Mouse (Mus musculus) liver, embryonic 13.5 days (tissue): Measurements from ENCODE around the gene Cux1. TPM values are rescaled to one million over a fixed set of nuclear protein-coding genes. Genes with fewer than 3 reads are reported as not detected.

ENCODE experiments used
- ATAC-seq: fragments of 200-750 bp; cut with Nextera tagmentation; 2 replicates; pipeline ENCODE4 v1.8.0; 2017; ENCODE audit warnings: low read depth, mild to moderate bottlenecking, moderate number of reproducible peaks, moderate library complexity
- DNase-seq: peaks from one replicate; pipeline ENCODE4 v3.0.0; 2022
- H3K27ac ChIP-seq: fragments of 300-500 bp; sonication (generic); 2 replicates; pipeline ENCODE4 v1.5.1; 2015; ENCODE audit warnings: moderate library complexity, mild to moderate bottlenecking, inconsistent platforms
- H3K27me3 ChIP-seq: fragments of 300-500 bp; sonication (generic); 2 replicates; pipeline ENCODE4 v1.6.1; 2015; ENCODE audit warnings: mild to moderate bottlenecking, inconsistent platforms
- H3K36me3 ChIP-seq: fragments of 300-500 bp; sonication (generic); 2 replicates; pipeline ENCODE4 v1.6.1; 2015; ENCODE audit warnings: mild to moderate bottlenecking, inconsistent platforms
- H3K4me1 ChIP-seq: fragments of 300-500 bp; sonication (generic); replicated peaks from 2 replicates; pipeline ENCODE4 v1.6.1; 2015; ENCODE audit warnings: inconsistent platforms
- H3K4me2 ChIP-seq: fragments of 300-500 bp; sonication (generic); 2 replicates; pipeline ENCODE4 v1.6.1; 2015; ENCODE audit warnings: inconsistent platforms, mild to moderate bottlenecking, moderate library complexity
- H3K4me3 ChIP-seq: fragments of 300-500 bp; sonication (generic); replicated peaks from 2 replicates; pipeline ENCODE4 v1.5.1; 2015; ENCODE audit warnings: mild to moderate bottlenecking, inconsistent platforms
- H3K9ac ChIP-seq: fragments of 300-500 bp; sonication (generic); 2 replicates; pipeline ENCODE4 v1.6.1; 2015; ENCODE audit warnings: mild to moderate bottlenecking, inconsistent platforms
- H3K9me3 ChIP-seq: fragments of 300-500 bp; sonication (generic); replicated peaks from 2 replicates; pipeline ENCODE4 v1.6.1; 2016; ENCODE audit warnings: inconsistent platforms
- WGBS: fragments of 180-500 bp; shearing (Covaris S2); methylation state at CpG from one replicate; pipeline ENCODE4 v1.1.7; 2015; ENCODE audit not compliant: insufficient replicate concordance; 5-methylcytosine and 5-hydroxymethylcytosine counted together
- polyA plus RNA-seq: library from polyadenylated mRNA; unstranded; fragments of >200 nt; fragmentation: Nextera tagmentation; extraction: Ambion mirVana; gene quantifications from 2 replicates; pipeline ENCODE4 v1.2.1, GENCODE M21; 2015

The Cux1 gene
- polyA plus RNA-seq, 1 experiment from 2014 or later, result 16.6 TPM

DNA sequence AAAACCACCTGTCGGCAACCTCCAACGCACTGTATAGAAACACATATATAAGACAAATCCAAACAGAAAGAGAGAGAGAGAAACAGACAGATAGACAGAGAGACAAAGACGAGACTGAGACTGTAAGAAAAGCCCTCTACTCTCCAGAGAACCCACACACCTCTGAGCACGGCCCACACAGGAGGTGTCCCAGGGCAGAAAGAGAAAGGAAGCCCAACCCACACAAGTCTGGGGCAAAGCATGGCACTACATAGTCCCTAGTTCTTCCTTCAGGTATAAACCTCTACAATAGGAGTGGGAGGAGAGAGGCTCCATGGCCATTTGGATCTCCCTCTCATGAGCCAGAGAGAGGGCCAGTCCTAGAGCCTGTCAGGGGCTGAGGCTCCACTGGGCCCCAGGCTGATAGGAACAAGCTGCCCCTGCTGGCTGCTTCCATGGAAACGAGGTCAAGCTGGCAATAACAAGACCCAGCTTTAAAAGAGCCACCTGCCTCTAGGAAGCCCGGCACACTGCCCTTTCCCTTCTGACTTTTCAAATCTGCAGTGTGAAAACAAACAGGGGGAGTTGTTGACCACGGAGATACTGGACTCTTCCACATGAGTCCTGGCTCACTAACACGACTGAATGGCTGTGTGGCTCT is 99.8 kb downstream of the Cux1 start:
- Histone ChIP-seq H3K27ac (no peak overlapping the region), H3K4me1 (peaks cover 48% of the 10 kb centered on the region), H3K36me3 (no peaks in the 10 kb centered on the region), H3K4me2 (no peak overlapping the region), H3K27me3 (no peaks in the 10 kb centered on the region), H3K9me3 (no peaks in the 10 kb centered on the region), H3K4me3 (no peak overlapping the region), H3K9ac (no peak overlapping the region)
- 38% methylated on average over 6 of the region's 8 CpGs for WGBS
- 0 out of 2 replicates have a peak, but pooled peaks have one; percentile 51 for ATAC-seq
- peak; percentile 13 for DNase-seq

DNA sequence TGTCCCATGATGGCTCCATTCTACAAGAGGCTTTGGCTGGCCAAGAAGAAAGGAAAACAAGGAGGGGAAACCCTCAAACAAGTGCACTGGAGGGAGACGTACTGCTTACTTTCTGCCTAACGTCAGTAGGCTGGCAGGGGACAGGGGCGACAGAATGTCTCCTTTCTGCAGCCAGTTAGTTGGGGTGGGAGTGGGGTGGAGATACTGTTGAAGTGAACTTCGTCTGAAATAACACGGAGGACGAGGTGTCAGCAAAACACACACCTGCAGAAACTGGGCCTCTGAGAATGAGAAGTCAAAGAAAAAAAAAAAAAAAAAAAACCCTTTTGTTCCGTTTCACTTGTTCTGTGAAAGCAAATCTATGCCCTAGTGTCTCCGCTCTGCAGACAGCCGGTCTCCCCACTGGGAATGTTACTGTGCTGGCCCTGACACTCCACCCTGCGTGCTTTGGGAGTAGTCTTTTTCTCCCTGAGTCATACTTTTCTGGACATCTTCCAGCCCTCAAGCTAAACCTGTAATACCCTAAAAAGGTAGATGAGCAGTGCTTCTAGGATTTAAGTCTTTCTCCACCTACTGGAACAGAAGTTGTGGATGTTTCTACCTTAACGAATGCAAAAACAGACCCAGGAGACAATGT is 101.4 kb downstream of the Cux1 start:
- Histone ChIP-seq H3K27ac (no peak overlapping the region), H3K4me1 (peaks cover 48% of the 10 kb centered on the region)
- 69% methylated on average over 11 of the region's 11 CpGs for WGBS

DNA sequence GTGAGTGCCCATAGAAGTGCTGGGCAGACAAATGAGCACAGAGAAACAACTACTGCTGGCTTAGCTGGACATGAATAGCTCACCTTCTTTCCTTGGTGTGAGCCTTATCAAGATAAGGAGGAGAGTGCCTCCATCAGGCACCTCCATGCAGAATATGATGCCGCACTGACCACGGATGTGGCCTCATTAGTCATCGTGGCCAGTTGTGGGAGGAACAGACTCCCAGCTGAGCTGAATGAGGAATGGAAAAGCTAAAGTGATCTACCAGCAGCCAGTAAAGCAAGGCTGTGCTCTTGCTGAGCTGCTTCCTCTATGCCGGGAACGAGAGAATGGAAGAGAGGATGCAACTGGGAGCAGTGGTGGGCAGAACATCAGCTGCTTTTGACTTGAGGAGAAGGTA is 101.9 kb downstream of the Cux1 start:
- Histone ChIP-seq H3K9me3 (no peaks in the 10 kb centered on the region), H3K4me1 (peaks cover 48% of the 10 kb centered on the region), H3K4me2 (no peak overlapping the region), H3K9ac (no peak overlapping the region), H3K4me3 (no peak overlapping the region), H3K36me3 (no peaks in the 10 kb centered on the region), H3K27me3 (no peaks in the 10 kb centered on the region), H3K27ac (no peak overlapping the region)
- DNase-seq, result no peak
- 41% methylated on average over 5 of the region's 5 CpGs for WGBS
- no peak for ATAC-seq

More for the DNA sequence above, 101.4 kb downstream of the Cux1 start:
- no peaks in the 10 kb centered on the region for H3K9me3 ChIP-seq
- no peak overlapping the region for H3K4me3 ChIP-seq
- no peaks in the 10 kb centered on the region for H3K36me3 ChIP-seq
- DNase-seq (no peak), ATAC-seq (no peak)
- no peaks in the 10 kb centered on the region for H3K27me3 ChIP-seq
- no peak overlapping the region for H3K4me2 ChIP-seq
- no peak overlapping the region for H3K9ac ChIP-seq

DNA sequence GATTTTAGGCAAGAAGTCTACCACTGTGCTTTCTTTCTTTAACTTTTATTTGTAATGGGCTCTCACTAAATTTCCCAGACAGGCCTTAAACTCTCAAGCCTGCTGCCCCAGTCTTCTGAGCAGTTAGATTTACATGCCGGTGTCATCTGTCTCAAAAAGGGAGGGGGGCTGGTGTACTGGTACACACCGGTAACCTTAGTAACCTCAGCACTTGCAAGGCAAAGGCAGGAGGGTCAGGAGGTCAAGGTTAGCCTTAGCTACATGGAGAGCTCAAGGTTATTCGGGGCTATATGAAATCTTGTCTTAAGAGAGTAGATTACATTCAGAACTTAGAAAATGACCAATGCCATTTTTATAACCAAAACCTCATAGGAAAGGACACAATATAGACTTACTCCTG is 102.4 kb downstream of the Cux1 start:
- Histone ChIP-seq H3K4me1 (peaks cover 48% of the 10 kb centered on the region), H3K27me3 (no peaks in the 10 kb centered on the region), H3K9me3 (no peaks in the 10 kb centered on the region), H3K4me3 (no peak overlapping the region), H3K4me2 (no peak overlapping the region), H3K36me3 (no peaks in the 10 kb centered on the region), H3K9ac (no peak overlapping the region), H3K27ac (no peak overlapping the region)
- ATAC-seq (no peak), DNase-seq (no peak)
- 60% methylated on average over 3 of the region's 3 CpGs for WGBS

DNA sequence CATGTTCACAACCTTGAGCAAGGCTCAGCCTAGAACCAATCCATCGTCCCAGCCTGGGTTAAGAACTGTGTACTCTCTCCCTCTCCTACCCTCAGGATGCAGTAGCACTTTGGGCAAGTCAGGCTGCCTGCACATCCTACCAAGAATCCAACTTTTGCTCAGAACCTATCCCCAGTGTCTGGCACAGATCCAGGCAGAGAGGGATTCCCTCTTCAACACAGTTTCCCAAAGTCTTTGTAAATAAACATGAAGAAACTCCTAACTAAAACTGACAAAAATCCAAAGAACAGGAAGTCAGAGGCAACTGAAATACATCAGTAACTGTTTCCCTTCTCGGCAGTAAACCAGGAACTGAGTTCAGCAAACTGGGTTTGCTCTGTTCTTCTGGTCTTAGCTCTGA is 103.2 kb downstream of the Cux1 start:
- DNase-seq (no peak), ATAC-seq (no peak)
- no peak overlapping the region for H3K9ac ChIP-seq
- H3K4me2 ChIP-seq, result no peak overlapping the region
- no peaks in the 10 kb centered on the region for H3K36me3 ChIP-seq
- no peak overlapping the region for H3K4me3 ChIP-seq
- H3K27me3 ChIP-seq, result no peaks in the 10 kb centered on the region
- 48% methylated on average over 2 of the region's 2 CpGs for WGBS
- peaks cover 53% of the 10 kb centered on the region for H3K4me1 ChIP-seq
- no peaks in the 10 kb centered on the region for H3K9me3 ChIP-seq
- no peak overlapping the region for H3K27ac ChIP-seq

DNA sequence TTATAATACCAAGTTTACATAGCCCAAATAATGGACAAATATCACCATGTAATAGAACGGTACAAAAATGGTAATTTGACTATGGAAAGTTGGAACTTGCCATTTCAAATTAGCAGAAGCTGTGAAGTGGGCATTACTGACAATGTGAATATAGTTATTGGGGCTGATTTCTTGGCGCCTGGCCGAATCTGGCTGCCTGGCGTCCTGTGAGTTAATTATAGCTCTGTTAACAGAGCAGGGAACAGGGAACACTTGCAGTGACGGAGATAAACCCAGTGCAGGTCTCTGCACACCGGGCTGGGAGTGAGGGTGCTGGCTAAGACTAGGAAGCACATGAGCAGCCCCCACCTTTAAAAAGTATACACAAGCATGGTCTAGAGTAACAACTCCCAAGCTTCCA is 104.7 kb downstream of the Cux1 start:
- Histone ChIP-seq H3K27me3 (no peaks in the 10 kb centered on the region), H3K9ac (no peak overlapping the region), H3K4me3 (no peak overlapping the region), H3K4me2 (no peak overlapping the region), H3K36me3 (no peaks in the 10 kb centered on the region), H3K9me3 (no peaks in the 10 kb centered on the region), H3K27ac (no peak overlapping the region), H3K4me1 (peaks cover 56% of the 10 kb centered on the region)
- DNase-seq (no peak), ATAC-seq (no peak)
- 58% methylated on average over 6 of the region's 6 CpGs for WGBS

DNA sequence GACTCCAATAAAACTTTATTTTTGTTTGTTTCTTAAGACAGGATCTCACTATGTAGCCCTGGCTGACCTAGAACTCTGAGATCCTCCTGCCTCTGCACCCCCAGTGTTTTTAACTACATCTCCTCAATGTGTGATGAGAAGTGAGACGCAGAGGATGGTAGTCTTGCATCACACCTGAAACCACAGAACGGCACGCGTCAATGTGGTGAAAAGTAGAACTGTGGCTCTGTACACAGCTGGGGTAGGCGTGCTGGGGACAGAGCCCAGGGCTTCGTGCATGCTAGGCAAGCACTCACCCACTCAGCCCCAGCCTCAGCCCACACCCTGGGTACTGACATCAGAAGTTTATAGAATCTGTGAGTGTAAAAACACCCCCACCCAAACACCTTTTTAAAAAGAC is 107.4 kb downstream of the Cux1 start:
- no peak overlapping the region for H3K9ac ChIP-seq
- H3K36me3 ChIP-seq, result no peaks in the 10 kb centered on the region
- no peaks in the 10 kb centered on the region for H3K27me3 ChIP-seq
- ATAC-seq (no peak), DNase-seq (no peak)
- no peak overlapping the region for H3K4me3 ChIP-seq
- no peak overlapping the region for H3K4me2 ChIP-seq
- no peaks in the 10 kb centered on the region for H3K9me3 ChIP-seq
- 71% methylated on average over 6 of the region's 6 CpGs for WGBS
- H3K4me1 ChIP-seq, result peaks cover 54% of the 10 kb centered on the region
- H3K27ac ChIP-seq, result no peak overlapping the region

DNA sequence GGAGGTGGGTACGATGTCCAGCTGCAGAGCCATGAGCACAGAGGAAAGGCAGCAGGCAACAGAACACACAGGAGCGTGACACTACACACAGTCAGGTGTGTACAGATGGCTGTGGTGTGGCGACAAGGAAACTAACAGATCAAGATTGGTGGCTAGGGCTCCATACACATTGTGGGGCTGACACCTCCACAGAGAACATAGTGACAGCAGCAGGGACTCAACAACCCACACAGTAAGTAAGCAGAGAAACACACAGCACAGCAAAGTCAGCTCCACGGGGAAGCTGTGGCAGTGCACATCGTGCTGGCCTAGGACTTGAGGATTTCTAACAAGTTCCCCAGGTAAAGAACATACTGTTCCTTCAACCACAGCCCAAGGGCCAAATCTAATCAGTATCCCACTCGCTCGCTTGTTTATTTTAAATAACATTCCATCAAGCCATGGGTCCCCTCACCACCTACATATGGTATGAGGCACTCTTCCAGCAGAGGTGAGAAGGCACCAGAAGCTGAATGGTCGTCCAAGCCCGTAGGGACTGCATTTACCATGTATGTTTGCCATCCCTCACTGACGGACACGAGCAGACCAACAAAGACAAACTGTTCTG is 108.3 kb downstream of the Cux1 start:
- peak overlapping the region; percentile 37; the same call in 1 of the 2 replicates for H3K27ac ChIP-seq
- no peak overlapping the region for H3K9ac ChIP-seq
- H3K36me3 ChIP-seq, result no peaks in the 10 kb centered on the region
- H3K4me3 ChIP-seq, result no peak overlapping the region
- ATAC-seq (no peak), DNase-seq (no peak)
- H3K4me2 ChIP-seq, result no peak overlapping the region
- H3K9me3 ChIP-seq, result no peaks in the 10 kb centered on the region
- WGBS, result 56% methylated on average over 11 of the region's 11 CpGs
- H3K4me1 ChIP-seq, result peaks cover 44% of the 10 kb centered on the region
- H3K27me3 ChIP-seq, result no peaks in the 10 kb centered on the region

DNA sequence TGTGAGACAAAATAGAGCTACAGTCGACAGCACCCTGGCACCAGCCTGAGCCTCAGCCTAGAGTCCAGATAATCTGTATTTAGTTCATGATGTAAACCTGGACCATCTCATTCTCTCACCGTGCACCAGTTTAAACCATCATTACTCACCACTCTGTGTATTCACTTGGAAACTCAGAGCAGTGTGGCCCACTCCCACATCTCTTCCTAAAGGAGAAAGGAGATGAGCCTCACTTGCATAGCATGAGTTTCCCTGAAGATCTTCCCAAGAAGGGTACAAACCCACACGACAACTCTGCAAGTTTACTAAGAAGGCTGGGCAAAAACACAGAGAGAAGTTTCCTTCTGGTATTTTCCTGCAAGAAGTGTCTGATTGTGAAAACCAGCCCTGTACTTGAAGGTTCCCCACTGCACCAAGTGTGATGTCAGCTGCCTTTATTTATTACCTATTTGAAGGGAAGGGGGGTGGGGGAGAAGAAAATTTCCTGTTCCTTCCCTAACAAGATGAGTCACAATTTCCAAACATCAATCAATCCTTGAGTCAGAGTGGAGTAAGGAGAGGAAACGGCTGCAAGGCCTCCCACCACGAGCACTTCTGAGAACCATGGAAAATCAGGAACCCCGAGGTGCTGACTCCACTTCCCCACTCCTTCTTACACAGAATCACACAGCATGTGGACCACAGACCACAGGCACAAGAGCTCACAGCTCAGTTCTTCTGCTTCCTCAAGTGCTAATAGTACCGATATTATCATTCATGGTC is 109.0 kb downstream of the Cux1 start:
- Histone ChIP-seq H3K36me3 (no peaks in the 10 kb centered on the region), H3K9ac (no peak overlapping the region), H3K4me1 (peaks cover 37% of the 10 kb centered on the region), H3K4me2 (no peak overlapping the region), H3K4me3 (no peak overlapping the region), H3K27me3 (no peaks in the 10 kb centered on the region), H3K9me3 (no peaks in the 10 kb centered on the region), H3K27ac (peak overlapping the region; percentile 37; the same call in 1 of the 2 replicates)
- peak; percentile 11 for DNase-seq
- ATAC-seq, result 0 out of 2 replicates have a peak, but pooled peaks have one; percentile 43
- WGBS, result 29% methylated on average over 7 of the region's 7 CpGs

DNA sequence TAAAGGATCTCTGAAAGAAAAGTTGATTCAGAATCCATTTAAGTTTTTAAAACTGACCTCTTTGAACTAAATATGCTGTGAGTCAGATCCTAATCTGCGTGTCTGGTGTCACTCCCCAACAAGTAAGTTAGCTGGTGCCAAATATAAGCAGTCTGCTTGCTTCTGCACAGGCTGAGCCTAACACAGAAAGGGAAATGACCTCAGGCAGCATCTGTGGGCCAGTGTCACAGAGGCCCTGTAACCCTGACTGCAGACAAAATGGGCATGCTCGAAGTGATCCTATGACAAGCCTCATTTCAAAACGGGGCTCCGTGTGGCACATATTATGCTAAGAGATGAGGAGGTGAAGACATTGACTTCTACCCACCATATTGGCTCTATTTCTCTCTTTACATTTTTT is 110.9 kb downstream of the Cux1 start:
- ATAC-seq (no peak), DNase-seq (no peak)
- no peak overlapping the region for H3K9ac ChIP-seq
- H3K4me2 ChIP-seq, result no peak overlapping the region
- 49% methylated on average over 4 of the region's 4 CpGs for WGBS
- no peaks in the 10 kb centered on the region for H3K9me3 ChIP-seq
- H3K4me3 ChIP-seq, result no peak overlapping the region
- peaks cover 34% of the 10 kb centered on the region for H3K4me1 ChIP-seq
- H3K27me3 ChIP-seq, result no peaks in the 10 kb centered on the region
- H3K36me3 ChIP-seq, result no peaks in the 10 kb centered on the region
- no peak overlapping the region for H3K27ac ChIP-seq

DNA sequence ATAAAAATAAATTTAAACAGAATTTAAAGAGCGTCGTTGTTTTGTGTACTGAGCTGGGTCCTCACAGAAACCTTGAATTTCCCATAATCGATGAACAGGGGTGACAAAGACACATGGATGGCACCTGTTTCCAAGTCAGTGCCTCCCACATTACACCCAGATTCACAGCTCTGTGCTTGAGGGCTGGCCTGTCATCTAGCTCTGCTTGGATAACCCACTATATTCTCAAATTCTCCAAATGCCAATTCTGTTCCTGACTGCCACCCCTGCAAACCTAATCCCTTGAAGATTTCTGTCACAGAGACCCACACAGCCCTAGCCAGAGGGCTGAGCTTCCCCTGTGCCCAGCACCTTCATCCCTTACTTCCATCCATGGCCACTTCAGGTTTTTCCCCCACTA is 114.6 kb downstream of the Cux1 start:
- WGBS, result 69% methylated on average over 3 of the region's 3 CpGs
- Histone ChIP-seq H3K27ac (no peak overlapping the region), H3K4me3 (no peak overlapping the region), H3K36me3 (no peaks in the 10 kb centered on the region), H3K27me3 (no peaks in the 10 kb centered on the region), H3K9me3 (no peaks in the 10 kb centered on the region), H3K4me1 (peaks cover 34% of the 10 kb centered on the region), H3K4me2 (no peak overlapping the region), H3K9ac (no peak overlapping the region)
- ATAC-seq, result no peak
- DNase-seq, result no peak
